Comparison of ENCODE assay signal across 21 mouse cellular contexts in genomic region chr19:55934730-55935003, GRCm38 (mm10).
DNase-seq lines count a peak whose midpoint lies in the region; ATAC-seq and TF ChIP-seq lines count a peak whose summit lies in the region.
"Had no signal": no experiment of that assay in that cellular context is flagged by ENCODE, and none has a peak within 500 bp of the region (broad histone marks: within the 10 kb centered on the region; RNA-seq: fewer than 3 reads in every experiment).

No protein-coding gene starts in this region.

- no peaks in the 10 kb centered on the region for H3K9me3 ChIP-seq in liver, embryonic 12.5 days (replicated peaks)
- no peaks in the 10 kb centered on the region for H3K9me3 ChIP-seq in liver, postnatal 0 days (ENCODE audit: low read length)
- no peaks in the 10 kb centered on the region for H3K9me3 ChIP-seq in midbrain, embryonic 10.5 days (replicated peaks)
- no peaks in the 10 kb centered on the region for H3K9me3 ChIP-seq in midbrain, embryonic 11.5 days (ENCODE audit: control insufficient read depth, low read length)
- H3K9me3 ChIP-seq in liver, embryonic 15.5 days (replicated peaks) = no peaks in the 10 kb centered on the region
- H3K9me3 ChIP-seq: heart, embryonic 10.5 days; kidney, embryonic 15.5 days; limb, embryonic 15.5 days; neural tube, embryonic 12.5 days had no signal

- H3K4me3 ChIP-seq in liver, embryonic 12.5 days = no peak overlapping the region
- no peak overlapping the region for H3K4me3 ChIP-seq in liver, postnatal 0 days (ENCODE audit: low read depth, low read length)
- no peak overlapping the region for H3K4me3 ChIP-seq in midbrain, embryonic 10.5 days
- no peak overlapping the region for H3K4me3 ChIP-seq in midbrain, embryonic 11.5 days (ENCODE audit: low read depth, low read length)
- H3K4me3 ChIP-seq in liver, embryonic 15.5 days (replicated peaks) = no peak overlapping the region
- H3K4me3 ChIP-seq: gastrocnemius, adult 2 months; heart, embryonic 10.5 days; kidney, embryonic 15.5 days; limb, embryonic 15.5 days; megakaryocyte, embryonic 14.5 days; neural tube, embryonic 12.5 days had no signal

- ATAC-seq in liver, embryonic 12.5 days = no peak
- ATAC-seq in liver, postnatal 0 days = no peak
- no peak for ATAC-seq in midbrain, embryonic 11.5 days (ENCODE audit: low FRiP score)
- ATAC-seq in liver, embryonic 15.5 days (ENCODE audit: insufficient read depth) = no peak

- DNase-seq in liver, postnatal 0 days = no peak
- no peak for DNase-seq in midbrain, embryonic 10.5 days (ENCODE audit: low spot score)
- no peak for DNase-seq in midbrain, embryonic 11.5 days (ENCODE audit: low spot score, missing footprints)
- no peak for DNase-seq in gastrocnemius, postnatal 10 days
- DNase-seq in frontal cortex, postnatal 14 days (ENCODE audit: low spot score in 2 of 2) = no peak
- DNase-seq: B cell, adult 2 months; cerebellum, adult 11 months; cerebellum, adult 9-11 months; gastrocnemius, adult 2 months; kidney, adult 11 months; lung, postnatal 10 days; right cerebral cortex, postnatal 25 days; spleen, adult 18-20 months; thymus, postnatal 14 days had no signal

- TF ChIP-seq EP300 in liver, postnatal 0 days (IDR thresholded peaks at IDR 0.05; ENCODE audit: low read depth) = no peak

- H3K4me1 ChIP-seq in liver, embryonic 12.5 days = peaks cover 72% of the 10 kb centered on the region
- H3K4me1 ChIP-seq in liver, postnatal 0 days (ENCODE audit: insufficient read depth) = peaks cover 27% of the 10 kb centered on the region
- H3K4me1 ChIP-seq in midbrain, embryonic 10.5 days = peaks cover 33% of the 10 kb centered on the region
- peaks cover 7% of the 10 kb centered on the region for H3K4me1 ChIP-seq in midbrain, embryonic 11.5 days (ENCODE audit: control insufficient read depth, insufficient read depth, low read length)
- H3K4me1 ChIP-seq in liver, embryonic 15.5 days (replicated peaks) = peaks cover 69% of the 10 kb centered on the region
- H3K4me1 ChIP-seq: megakaryocyte, embryonic 14.5 days had no signal

- H3K9ac ChIP-seq in liver, embryonic 12.5 days = no peak overlapping the region
- H3K9ac ChIP-seq in liver, postnatal 0 days (replicated peaks) = no peak overlapping the region
- no peak overlapping the region for H3K9ac ChIP-seq in midbrain, embryonic 11.5 days (ENCODE audit: low read length)
- no peak overlapping the region for H3K9ac ChIP-seq in liver, embryonic 15.5 days
- H3K9ac ChIP-seq: kidney, embryonic 15.5 days; limb, embryonic 15.5 days; neural tube, embryonic 12.5 days had no signal

- WGBS in liver, embryonic 12.5 days (ENCODE audit: insufficient replicate concordance) = 87% methylated on average over 3 of the region's 3 CpGs
- WGBS in liver, postnatal 0 days (ENCODE audit: insufficient replicate concordance) = 88% methylated on average over 3 of the region's 3 CpGs
- WGBS in midbrain, embryonic 10.5 days = 86% methylated on average over 3 of the region's 3 CpGs
- whole genome bisulfite sequencing in midbrain, embryonic 11.5 days = 84% methylated on average over 3 of the region's 3 CpGs
- WGBS in liver, embryonic 15.5 days (ENCODE audit: insufficient replicate concordance) = 79% methylated on average over 3 of the region's 3 CpGs

- peaks cover 22% of the 10 kb centered on the region for H3K36me3 ChIP-seq in liver, embryonic 12.5 days
- H3K36me3 ChIP-seq in liver, postnatal 0 days (replicated peaks; ENCODE audit: insufficient read depth, low read length) = peaks cover 11% of the 10 kb centered on the region; the same call in 1 of the 2 replicates
- peaks cover 22% of the 10 kb centered on the region for H3K36me3 ChIP-seq in midbrain, embryonic 10.5 days
- H3K36me3 ChIP-seq in midbrain, embryonic 11.5 days (ENCODE audit: control insufficient read depth, insufficient read depth, low read length) = peaks cover 4% of the 10 kb centered on the region; the same call in 1 of the 2 replicates
- H3K36me3 ChIP-seq in liver, embryonic 15.5 days (replicated peaks) = peaks cover 20% of the 10 kb centered on the region

- no peaks in the 10 kb centered on the region for H3K27me3 ChIP-seq in liver, embryonic 12.5 days (replicated peaks)
- no peaks in the 10 kb centered on the region for H3K27me3 ChIP-seq in liver, postnatal 0 days (ENCODE audit: insufficient read depth, low read length)
- no peaks in the 10 kb centered on the region for H3K27me3 ChIP-seq in midbrain, embryonic 10.5 days (ENCODE audit: low read depth, poor library complexity, severe bottlenecking)
- H3K27me3 ChIP-seq in midbrain, embryonic 11.5 days (ENCODE audit: control insufficient read depth, insufficient read depth, low read length) = no peaks in the 10 kb centered on the region
- H3K27me3 ChIP-seq in liver, embryonic 15.5 days = no peaks in the 10 kb centered on the region
- H3K27me3 ChIP-seq: kidney, embryonic 15.5 days; limb, embryonic 15.5 days; neural tube, embryonic 12.5 days had no signal

- H3K27ac ChIP-seq in liver, embryonic 12.5 days = peak overlapping the region; percentile 57
- H3K27ac ChIP-seq in liver, postnatal 0 days (ENCODE audit: low read depth) = no peak overlapping the region
- H3K27ac ChIP-seq in midbrain, embryonic 10.5 days (replicated peaks) = peak overlapping the region; percentile 42; the same call in 1 of the 2 replicates
- H3K27ac ChIP-seq in midbrain, embryonic 11.5 days (ENCODE audit: low read depth, low read length) = no peak overlapping the region
- 0 out of 2 replicates have a peak overlapping the region, but pooled peaks have one; percentile 29 for H3K27ac ChIP-seq in liver, embryonic 15.5 days (replicated peaks)
- H3K27ac ChIP-seq: gastrocnemius, adult 2 months; heart, embryonic 10.5 days; kidney, embryonic 15.5 days; limb, embryonic 15.5 days; neural tube, embryonic 12.5 days had no signal

- H3K4me2 ChIP-seq in liver, embryonic 12.5 days = no peak overlapping the region
- no peak overlapping the region for H3K4me2 ChIP-seq in liver, postnatal 0 days (ENCODE audit: low read depth, low read length)
- no peak overlapping the region for H3K4me2 ChIP-seq in midbrain, embryonic 11.5 days
- H3K4me2 ChIP-seq in liver, embryonic 15.5 days = no peak overlapping the region
- H3K4me2 ChIP-seq: kidney, embryonic 15.5 days; limb, embryonic 15.5 days; neural tube, embryonic 12.5 days had no signal

- no peak for TF ChIP-seq CTCF in liver, postnatal 0 days (IDR thresholded peaks at IDR 0.05; ENCODE audit: low read depth)

Comparison
In these comparisons a context has a peak if more than half of its experiments do, and no peak if none do; other contexts are left out.
1. H3K27ac ChIP-seq: peak in liver, embryonic 12.5 days (single experiment), midbrain, embryonic 10.5 days (single experiment) and liver, embryonic 15.5 days (single experiment); none in liver, postnatal 0 days (single experiment) and midbrain, embryonic 11.5 days (single experiment).